Mouse (Mus musculus) lung, adult 2 months (tissue): ENCODE results near the gene Slc45a3.

Source experiments
- CTCF ChIP-seq: fragments of 200-500 bp; IDR thresholded peaks from 2 replicates; pipeline ENCODE4 v1.5.1; 2011; ENCODE audit warnings: mild to moderate bottlenecking, low read length, control low read depth; ENCODE audit not compliant: insufficient read depth
- POLR2A ChIP-seq: fragments of 200-500 bp; IDR thresholded peaks from 2 replicates; pipeline ENCODE4 v1.6.1; 2011; ENCODE audit warnings: low read depth, mild to moderate bottlenecking, control low read depth, low read length, borderline replicate concordance; ENCODE audit errors: extremely low read depth

DNA sequence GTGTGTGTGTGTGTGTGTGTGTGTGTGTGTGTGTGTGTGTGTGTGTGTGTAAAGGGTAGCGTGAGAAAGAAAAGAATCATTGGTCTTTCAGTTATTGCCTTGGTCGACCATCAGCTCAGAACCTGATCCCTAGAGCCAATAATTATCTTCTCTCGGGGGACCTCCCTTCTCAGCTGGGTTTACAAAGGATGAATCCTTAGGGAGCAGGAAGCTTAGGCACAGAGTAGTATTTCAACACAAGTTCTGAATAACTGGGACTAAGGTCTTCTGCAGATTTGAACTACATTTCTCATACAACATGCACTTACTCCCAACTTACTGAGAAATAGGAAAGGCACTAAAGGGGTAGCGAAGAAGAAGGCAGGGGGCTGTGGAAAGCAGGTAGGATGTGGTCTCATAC is 26.7 kb downstream of the Slc45a3 start:
- no peak for TF ChIP-seq CTCF
- no peak for TF ChIP-seq POLR2A
